Mouse (Mus musculus) liver, adult (tissue): ENCODE results near the gene Rbfox1.

Source experiments
- GATA4 ChIP-seq: IDR thresholded peaks from 2 replicates; pipeline ENCODE4 v1.6.1; 2014; ENCODE audit warnings: mild to moderate bottlenecking, low read length; ENCODE audit not compliant: insufficient replicate concordance

Rbfox1 gene

GRCm38 (mm10) chr16:6883798-6884197, 998.6 kb downstream of the Rbfox1 start:
- TF ChIP-seq GATA4: no peak

- TF ChIP-seq GATA4: no peak
Measured at GRCm38 (mm10) chr16:6885617-6886016, 1000.5 kb downstream of the Rbfox1 start.

- TF ChIP-seq GATA4: no peak
Measured at GRCm38 (mm10) chr16:6889221-6889620, 1004.1 kb downstream of the Rbfox1 start.

GRCm38 (mm10) chr16:6897734-6898133, 1012.6 kb downstream of the Rbfox1 start:
- TF ChIP-seq GATA4: no peak

GRCm38 (mm10) chr16:6900006-6900405, 1014.9 kb downstream of the Rbfox1 start:
- no peak for TF ChIP-seq GATA4

GRCm38 (mm10) chr16:6904984-6905383, 1019.8 kb downstream of the Rbfox1 start:
- TF ChIP-seq GATA4: no peak

GRCm38 (mm10) chr16:6906001-6906400, 1020.8 kb downstream of the Rbfox1 start:
- no peak for TF ChIP-seq GATA4

- no peak for TF ChIP-seq GATA4
Measured at GRCm38 (mm10) chr16:6907550-6907949, 1022.4 kb downstream of the Rbfox1 start.

- TF ChIP-seq GATA4: no peak
Measured at GRCm38 (mm10) chr16:6914531-6914930, 1029.4 kb downstream of the Rbfox1 start.

- no peak for TF ChIP-seq GATA4
Measured at GRCm38 (mm10) chr16:6918641-6919040, 1033.5 kb downstream of the Rbfox1 start.

- no peak for TF ChIP-seq GATA4
Measured at GRCm38 (mm10) chr16:6919681-6920080, 1034.5 kb downstream of the Rbfox1 start.

GRCm38 (mm10) chr16:6927661-6928060, 1042.5 kb downstream of the Rbfox1 start:
- TF ChIP-seq GATA4: no peak

- no peak for TF ChIP-seq GATA4
Measured at GRCm38 (mm10) chr16:6930795-6931194, 1045.6 kb downstream of the Rbfox1 start.

GRCm38 (mm10) chr16:6946151-6946550, 1061.0 kb downstream of the Rbfox1 start:
- no peak for TF ChIP-seq GATA4

- TF ChIP-seq GATA4: no peak
Measured at GRCm38 (mm10) chr16:6949666-6950065, 1064.5 kb downstream of the Rbfox1 start.

GRCm38 (mm10) chr16:6955102-6955675, 1070.0 kb downstream of the Rbfox1 start:
- TF ChIP-seq GATA4: no peak

- no peak for TF ChIP-seq GATA4
Measured at GRCm38 (mm10) chr16:6961931-6962379, 1076.8 kb downstream of the Rbfox1 start.
